ENCODE assay signal across 27 mouse cellular contexts in the genomic region with DNA sequence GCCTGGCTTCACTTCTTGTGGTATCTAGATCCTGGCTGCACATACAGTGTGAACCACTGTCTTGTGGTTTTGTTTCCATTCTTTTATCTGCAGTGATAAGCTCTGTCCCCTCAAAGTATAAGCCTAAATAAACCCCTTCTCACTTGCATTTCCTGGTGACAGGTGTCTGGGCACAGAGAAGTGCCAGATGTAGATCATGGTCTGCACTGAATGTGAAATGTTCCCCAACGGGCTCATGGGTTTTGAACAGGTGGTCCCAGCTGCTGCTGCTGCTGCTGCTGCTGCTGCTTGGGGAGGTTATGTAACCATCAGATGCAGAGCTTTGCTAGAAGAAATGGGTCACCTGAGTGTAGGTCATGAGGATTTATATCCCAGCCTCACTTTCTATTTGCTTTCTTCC.
"Had no signal": no experiment of that assay in that cellular context is flagged by ENCODE, and none has a peak within 500 bp of the region (broad histone marks: within the 10 kb centered on the region; RNA-seq: fewer than 3 reads in every experiment).

No protein-coding gene starts in this region.

- H3K4me2 ChIP-seq: limb, embryonic 12.5 days; limb, embryonic 13.5 days; limb, embryonic 15.5 days; liver, embryonic 11.5 days; liver, embryonic 12.5 days; liver, embryonic 13.5 days; liver, embryonic 15.5 days; lung, embryonic 14.5 days; lung, embryonic 15.5 days; midbrain, embryonic 11.5 days; midbrain, embryonic 12.5 days; midbrain, embryonic 13.5 days; midbrain, embryonic 15.5 days; neural tube, embryonic 12.5 days had no signal

- H3K36me3 ChIP-seq: limb, embryonic 10.5 days; limb, embryonic 12.5 days; limb, embryonic 13.5 days; limb, embryonic 15.5 days; liver, embryonic 12.5 days; liver, embryonic 13.5 days; liver, embryonic 15.5 days; lung, embryonic 15.5 days; midbrain, embryonic 10.5 days; midbrain, embryonic 12.5 days; midbrain, embryonic 13.5 days; midbrain, embryonic 15.5 days; neural tube, embryonic 12.5 days had no signal

- H3K27me3 ChIP-seq: limb, embryonic 12.5 days; limb, embryonic 13.5 days; limb, embryonic 15.5 days; liver, embryonic 12.5 days; liver, embryonic 13.5 days; liver, embryonic 15.5 days; lung, embryonic 15.5 days; megakaryocyte, embryonic 14.5 days; midbrain, embryonic 12.5 days; midbrain, embryonic 13.5 days; midbrain, embryonic 15.5 days; neural tube, embryonic 12.5 days had no signal

- DNase-seq: left cerebral cortex, postnatal 4 days; liver; liver, embryonic 13.5 days; liver, postnatal 0 days; lung, adult 18-20 months; lung, adult 2 months; lung, embryonic 14.5 days; lung, postnatal 10 days; lung, postnatal 14 days; lung, postnatal 36 days; lung, postnatal 4 days; midbrain, embryonic 14.5 days had no signal

- H3K4me3 ChIP-seq: limb, embryonic 10.5 days; limb, embryonic 12.5 days; limb, embryonic 13.5 days; limb, embryonic 15.5 days; liver, embryonic 12.5 days; liver, embryonic 13.5 days; liver, embryonic 15.5 days; lung, embryonic 15.5 days; megakaryocyte, embryonic 14.5 days; midbrain, embryonic 10.5 days; midbrain, embryonic 12.5 days; midbrain, embryonic 13.5 days; midbrain, embryonic 15.5 days; neural tube, embryonic 12.5 days had no signal
